Mouse (Mus musculus) myocyte (in vitro differentiated cells): Measurements from ENCODE around the gene Il17rd. TPM values are rescaled to one million over a fixed set of nuclear protein-coding genes. Genes with fewer than 3 reads are reported as not detected.
A peak's percentile ranks its signal among the peaks of the same experiment; 100 is the strongest.

Source experiments
- H3K27me3 ChIP-seq: one replicate; pipeline ENCODE4 v1.6.1; 2011; ENCODE audit not compliant: control insufficient read depth, insufficient read depth, insufficient read length
- H3K36me3 ChIP-seq: one replicate; pipeline ENCODE4 v1.6.1; 2011; ENCODE audit not compliant: control insufficient read depth, insufficient read depth
- H3K4me2 ChIP-seq: one replicate; pipeline ENCODE4 v1.6.1; 2011; ENCODE audit warnings: low read depth, control low read depth
- H3K4me3 ChIP-seq: one replicate; pipeline ENCODE4 v1.5.1; 2011; ENCODE audit warnings: mild to moderate bottlenecking, control low read depth, moderate library complexity
- H3K79me2 ChIP-seq: one replicate; pipeline ENCODE4 v1.6.1; 2011; ENCODE audit not compliant: control insufficient read depth, insufficient read depth
- H3ac ChIP-seq: one replicate; pipeline ENCODE4 v1.6.1; 2011; ENCODE audit not compliant: control insufficient read depth, insufficient read length
- CEBPB ChIP-seq: IDR thresholded peaks from 2 replicates; pipeline ENCODE4 v1.6.1; 2011; ENCODE audit warnings: mild to moderate bottlenecking, moderate library complexity; ENCODE audit not compliant: poor library complexity, insufficient read depth, severe bottlenecking
- E2F4 ChIP-seq: IDR thresholded peaks from one replicate; pipeline ENCODE4 v1.6.1; 2011; ENCODE audit warnings: mild to moderate bottlenecking, control low read depth, moderate library complexity; ENCODE audit not compliant: insufficient read depth
- MAX ChIP-seq: IDR thresholded peaks from one replicate; pipeline ENCODE4 v1.6.1; 2011; ENCODE audit warnings: low read depth, mild to moderate bottlenecking, control low read depth
- MYOD1 ChIP-seq, 3 experiments: IDR thresholded peaks; one replicate each; pipeline ENCODE4 v1.6.1; 2011; ENCODE audit warnings: control low read depth in 2 of 3, low read depth in 2 of 3, mild to moderate bottlenecking in 2 of 3, moderate library complexity in 1 of 3; ENCODE audit not compliant: insufficient read length in 2 of 3, control insufficient read depth in 1 of 3
- MYOG ChIP-seq, 3 experiments: IDR thresholded peaks; one replicate each; pipeline ENCODE4 v1.6.1; 2011; ENCODE audit warnings: control low read depth in 2 of 3, low read depth in 2 of 3, mild to moderate bottlenecking in 2 of 3; ENCODE audit not compliant: insufficient read length in 2 of 3, control insufficient read depth in 1 of 3, insufficient read depth in 1 of 3
- POLR2A ChIP-seq: IDR thresholded peaks from one replicate; pipeline ENCODE4 v1.6.1; 2011; ENCODE audit warnings: low read depth, mild to moderate bottlenecking, control low read depth, moderate library complexity; ENCODE audit not compliant: insufficient read length
- POLR2AphosphoS2 ChIP-seq: IDR thresholded peaks from one replicate; pipeline ENCODE4 v1.6.1; 2011; ENCODE audit warnings: low read depth, control low read depth; ENCODE audit not compliant: insufficient read length
- REST ChIP-seq: IDR thresholded peaks from one replicate; pipeline ENCODE4 v1.6.1; 2011; ENCODE audit warnings: mild to moderate bottlenecking, control low read depth, moderate library complexity; ENCODE audit not compliant: insufficient read depth, insufficient read length
- SRF ChIP-seq: IDR thresholded peaks from one replicate; pipeline ENCODE4 v1.6.1; 2011; ENCODE audit warnings: low read depth; ENCODE audit not compliant: control insufficient read depth, insufficient read length
- TCF12 ChIP-seq: IDR thresholded peaks from one replicate; pipeline ENCODE4 v1.6.1; 2011; ENCODE audit warnings: mild to moderate bottlenecking, control low read depth; ENCODE audit not compliant: poor library complexity, insufficient read depth, severe bottlenecking
- TCF3 ChIP-seq: IDR thresholded peaks from one replicate; pipeline ENCODE4 v1.6.1; 2011; ENCODE audit warnings: low read depth, control low read depth; ENCODE audit not compliant: insufficient read length
- USF1 ChIP-seq: IDR thresholded peaks from one replicate; pipeline ENCODE4 v1.6.1; 2011; ENCODE audit warnings: low read depth, mild to moderate bottlenecking, control low read depth, moderate library complexity
- polyA plus RNA-seq: library from polyadenylated mRNA; unstranded; fragments of >200 nt; fragmentation: generic; extraction: Trizol; gene quantifications from one replicate; pipeline ENCODE4 v1.2.1, GENCODE M21; 2012; ENCODE audit warnings: missing spikeins

The Il17rd gene
- polyA plus RNA-seq, 1 experiment = 1.9 TPM

DNA sequence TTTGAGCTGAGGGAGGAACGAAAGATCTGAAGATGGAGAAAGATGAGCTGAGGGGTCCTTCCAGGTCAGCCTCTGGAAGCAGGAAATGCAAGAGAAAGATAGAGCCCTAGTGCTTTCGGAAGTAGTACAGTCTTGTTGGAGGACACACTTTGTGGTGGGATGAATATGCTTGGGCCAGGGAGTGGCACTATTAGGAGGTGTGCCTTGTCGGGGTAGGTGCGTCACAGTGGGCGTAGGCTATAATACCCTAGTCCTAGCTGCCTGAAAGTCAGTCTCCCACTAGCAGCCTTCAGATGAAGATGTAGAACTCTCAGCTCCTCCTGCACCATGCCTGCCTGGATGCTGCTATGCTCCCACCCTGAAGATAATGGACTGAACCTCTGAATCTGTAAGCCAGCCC, 110.7 kb downstream of the Il17rd start:
- H3K4me2 ChIP-seq = no peak overlapping the region
- H3K4me3 ChIP-seq = no peak overlapping the region
- H3K36me3 ChIP-seq = no peaks in the 10 kb centered on the region
- H3K27me3 ChIP-seq = no peaks in the 10 kb centered on the region
- H3ac ChIP-seq = no peak overlapping the region
- no peaks in the 10 kb centered on the region for H3K79me2 ChIP-seq
- TF ChIP-seq TCF12 (no peak), POLR2AphosphoS2 (no peak), MYOD1 (IDR thresholded peaks at IDR 0.05; ENCODE audit: control insufficient read depth in 1 of 3, insufficient read length in 2 of 3, low read depth in 2 of 3) (no peak), USF1 (no peak), TCF3 (no peak), POLR2A (no peak), REST (no peak), MAX (no peak), CEBPB (no peak), SRF (no peak), E2F4 (no peak), MYOG (IDR thresholded peaks at IDR 0.05; ENCODE audit: control insufficient read depth in 1 of 3, insufficient read depth in 1 of 3, insufficient read length in 2 of 3, low read depth in 2 of 3) (no peak)

DNA sequence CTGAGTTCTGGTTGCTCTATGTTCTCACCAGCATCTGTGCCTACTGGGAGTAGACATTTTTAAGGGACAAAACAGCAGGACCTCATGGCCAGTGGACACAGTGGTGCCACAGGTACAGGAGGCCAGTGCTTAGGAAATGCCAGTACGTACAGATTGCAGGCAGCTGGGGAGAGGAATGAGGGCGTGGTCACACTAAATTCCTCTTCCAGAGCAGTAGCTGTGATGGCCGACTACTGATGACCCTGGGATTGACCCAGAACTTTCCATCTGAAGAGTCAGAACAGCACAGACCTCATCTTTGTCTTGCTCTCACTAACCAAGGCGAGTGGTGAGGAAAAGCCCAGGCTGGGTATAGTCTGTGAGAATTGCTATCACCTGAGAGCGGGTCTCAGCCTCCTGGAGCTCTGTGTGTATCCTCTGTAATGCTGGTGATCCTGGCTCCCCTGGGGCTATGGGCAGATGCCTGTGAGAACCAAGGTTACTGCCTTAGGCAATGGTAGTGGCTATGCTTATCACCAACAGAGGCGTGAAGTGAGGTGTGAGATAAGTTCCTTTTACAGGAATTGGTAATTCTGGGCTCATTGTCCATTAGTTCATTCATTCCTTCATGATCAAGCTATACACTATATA, 111.4 kb downstream of the Il17rd start:
- no peak overlapping the region for H3K4me2 ChIP-seq
- H3ac ChIP-seq = no peak overlapping the region
- no peaks in the 10 kb centered on the region for H3K79me2 ChIP-seq
- no peaks in the 10 kb centered on the region for H3K27me3 ChIP-seq
- TF ChIP-seq MYOG (IDR thresholded peaks at IDR 0.05; ENCODE audit: control insufficient read depth in 1 of 3, insufficient read depth in 1 of 3, insufficient read length in 2 of 3, low read depth in 2 of 3) = peak in 1 of 3 experiments; percentile 30
- TF ChIP-seq POLR2A = no peak
- TF ChIP-seq CEBPB = no peak
- no peak for TF ChIP-seq REST
- no peaks in the 10 kb centered on the region for H3K36me3 ChIP-seq
- H3K4me3 ChIP-seq = no peak overlapping the region

DNA sequence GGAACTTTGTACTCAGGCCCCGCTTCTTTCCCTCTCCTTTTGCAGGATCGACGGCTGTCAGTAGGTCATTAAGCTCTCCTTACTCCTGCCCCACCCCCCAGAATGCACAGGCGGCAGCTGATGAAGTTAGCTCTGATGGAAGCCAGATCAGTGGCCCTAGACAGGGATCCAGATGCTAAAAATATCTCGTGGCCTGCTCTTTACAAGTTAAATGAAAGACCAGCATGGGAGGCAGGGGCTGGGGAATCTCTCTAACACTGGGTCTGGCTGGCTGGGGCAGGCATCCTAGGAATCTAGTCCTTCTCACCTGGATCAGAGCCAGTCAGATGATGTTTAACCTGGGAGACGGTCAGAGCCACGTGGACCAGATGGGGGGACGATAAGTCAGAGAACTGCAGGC, 112.7 kb downstream of the Il17rd start:
- H3K27me3 ChIP-seq = no peaks in the 10 kb centered on the region
- no peaks in the 10 kb centered on the region for H3K36me3 ChIP-seq
- H3K79me2 ChIP-seq = no peaks in the 10 kb centered on the region
- H3K4me3 ChIP-seq = no peak overlapping the region
- TF ChIP-seq SRF (no peak), MYOD1 (IDR thresholded peaks at IDR 0.05; ENCODE audit: control insufficient read depth in 1 of 3, insufficient read length in 2 of 3, low read depth in 2 of 3) (peak in 1 of 3 experiments; percentile 68)
- no peak overlapping the region for H3ac ChIP-seq
- no peak overlapping the region for H3K4me2 ChIP-seq

DNA sequence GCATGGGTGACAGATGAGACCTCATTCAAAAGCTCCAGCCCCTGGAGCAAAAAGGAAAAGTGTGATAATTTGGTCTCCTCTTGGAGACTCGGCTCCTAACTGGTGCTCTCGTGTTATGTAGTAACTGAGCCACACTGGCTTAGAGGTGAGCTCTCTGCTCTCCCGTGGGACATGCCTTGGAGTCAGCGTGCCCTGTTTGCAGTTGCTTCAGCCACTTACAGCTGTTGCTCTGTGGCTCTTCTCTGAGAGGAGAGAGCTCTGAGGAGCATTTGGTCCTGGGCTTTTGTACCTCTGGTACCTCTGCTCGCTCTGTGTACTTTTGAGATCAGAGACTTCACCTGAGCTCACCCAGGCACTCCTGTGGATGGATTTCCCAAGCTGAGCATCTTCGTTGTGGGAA, 116.3 kb downstream of the Il17rd start:
- H3K79me2 ChIP-seq = no peaks in the 10 kb centered on the region
- no peak for TF ChIP-seq E2F4
- no peak for TF ChIP-seq CEBPB
- TF ChIP-seq TCF3 = no peak
- peak; percentile 54 to 83 (median 59) for TF ChIP-seq MYOG (IDR thresholded peaks at IDR 0.05; ENCODE audit: control insufficient read depth in 1 of 3, insufficient read depth in 1 of 3, insufficient read length in 2 of 3, low read depth in 2 of 3)
- TF ChIP-seq REST = no peak
- TF ChIP-seq MAX = no peak
- no peak for TF ChIP-seq POLR2A
- no peak for TF ChIP-seq POLR2AphosphoS2
- TF ChIP-seq MYOD1 (IDR thresholded peaks at IDR 0.05; ENCODE audit: control insufficient read depth in 1 of 3, insufficient read length in 2 of 3, low read depth in 2 of 3) = peak in 2 of 3 experiments; percentile 52 to 67
- TF ChIP-seq SRF = no peak
- peak; percentile 12 for TF ChIP-seq TCF12
- no peak for TF ChIP-seq USF1
- H3K4me3 ChIP-seq = no peak overlapping the region
- no peak overlapping the region for H3K4me2 ChIP-seq
- H3K27me3 ChIP-seq = no peaks in the 10 kb centered on the region
- no peaks in the 10 kb centered on the region for H3K36me3 ChIP-seq
- H3ac ChIP-seq = no peak overlapping the region

DNA sequence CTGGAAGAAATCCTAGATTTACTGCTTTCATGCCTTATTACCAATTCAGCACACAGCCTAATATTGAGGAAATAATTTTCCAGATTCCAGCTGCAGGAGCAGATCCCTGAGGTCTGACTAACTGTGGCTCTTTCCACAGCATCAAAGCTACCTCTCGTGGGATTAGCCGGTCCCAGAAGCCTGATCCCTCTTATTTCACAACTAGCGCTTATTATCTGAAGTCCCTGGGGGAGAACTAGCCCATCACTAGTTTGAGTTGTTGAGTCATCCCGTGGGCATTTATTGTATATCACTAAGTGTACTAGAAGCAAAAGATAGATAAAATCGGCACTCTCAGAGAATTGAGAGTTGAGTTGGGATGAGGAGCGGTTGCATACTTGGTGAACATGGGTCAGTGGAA, 117.3 kb downstream of the Il17rd start:
- no peak overlapping the region for H3K4me2 ChIP-seq
- no peaks in the 10 kb centered on the region for H3K79me2 ChIP-seq
- no peak overlapping the region for H3ac ChIP-seq
- TF ChIP-seq TCF3 (no peak), REST (no peak), CEBPB (peak; percentile 53; the same call in 1 of the 2 replicates), SRF (no peak)
- H3K36me3 ChIP-seq = no peaks in the 10 kb centered on the region
- H3K27me3 ChIP-seq = no peaks in the 10 kb centered on the region
- no peak overlapping the region for H3K4me3 ChIP-seq

Other genes with a start within 250 kb of the Il17rd start
- 0.66 TPM for gene Asb14, start 144.4 kb upstream of the Il17rd start, polyA plus RNA-seq
- gene Appl1, start 67.7 kb upstream of the Il17rd start, polyA plus RNA-seq = 4.6 TPM
- gene Hesx1, start 44.5 kb upstream of the Il17rd start, polyA plus RNA-seq = not detected
- gene Arhgef3, start 76.0 kb downstream of the Il17rd start, polyA plus RNA-seq = 6.6 TPM